Mouse (Mus musculus) embryonic facial prominence, embryonic 10.5 days (tissue): ENCODE results near the gene Tmem183a. TPM values are rescaled to one million over a fixed set of nuclear protein-coding genes. Genes with fewer than 3 reads are reported as not detected.
A peak's percentile ranks its signal among the peaks of the same experiment; 100 is the strongest.

Source experiments
- DNase-seq: peaks from one replicate; pipeline ENCODE4 v3.0.0-alpha.2; 2017; ENCODE audit warnings: low spot score
- H3K27ac ChIP-seq: fragments of 300-500 bp; sonication (generic); replicated peaks from 2 replicates; pipeline ENCODE4 v1.5.1; 2016; ENCODE audit warnings: mild to moderate bottlenecking
- H3K27me3 ChIP-seq: fragments of 300-500 bp; sonication (generic); replicated peaks from 2 replicates; pipeline ENCODE4 v1.6.1; 2016; ENCODE audit warnings: low read depth, mild to moderate bottlenecking; ENCODE audit not compliant: poor library complexity, severe bottlenecking
- H3K36me3 ChIP-seq: fragments of 300-500 bp; sonication (generic); replicated peaks from 2 replicates; pipeline ENCODE4 v1.6.1; 2016; ENCODE audit warnings: mild to moderate bottlenecking, moderate library complexity
- H3K4me1 ChIP-seq: fragments of 300-500 bp; sonication (generic); 2 replicates; pipeline ENCODE4 v1.6.1; 2016
- H3K4me3 ChIP-seq: fragments of 300-500 bp; sonication (generic); 2 replicates; pipeline ENCODE4 v1.5.1; 2016; ENCODE audit warnings: mild to moderate bottlenecking, moderate library complexity
- H3K9me3 ChIP-seq: fragments of 300-500 bp; sonication (generic); 2 replicates; pipeline ENCODE4 v1.6.1; 2016; ENCODE audit warnings: mild to moderate bottlenecking
- WGBS: fragments of 180-500 bp; shearing (Covaris S2); methylation state at CpG from one replicate; pipeline ENCODE4 v1.1.7; 2016; 5-methylcytosine and 5-hydroxymethylcytosine counted together
- polyA plus RNA-seq: library from polyadenylated mRNA; unstranded; fragments of >200 nt; fragmentation: Nextera tagmentation; extraction: Ambion mirVana; gene quantifications from 2 replicates; pipeline ENCODE4 v1.2.1, GENCODE M21; 2016

Tmem183a gene
- polyA plus RNA-seq, 1 experiment from 2014 or later: 126 TPM

DNA sequence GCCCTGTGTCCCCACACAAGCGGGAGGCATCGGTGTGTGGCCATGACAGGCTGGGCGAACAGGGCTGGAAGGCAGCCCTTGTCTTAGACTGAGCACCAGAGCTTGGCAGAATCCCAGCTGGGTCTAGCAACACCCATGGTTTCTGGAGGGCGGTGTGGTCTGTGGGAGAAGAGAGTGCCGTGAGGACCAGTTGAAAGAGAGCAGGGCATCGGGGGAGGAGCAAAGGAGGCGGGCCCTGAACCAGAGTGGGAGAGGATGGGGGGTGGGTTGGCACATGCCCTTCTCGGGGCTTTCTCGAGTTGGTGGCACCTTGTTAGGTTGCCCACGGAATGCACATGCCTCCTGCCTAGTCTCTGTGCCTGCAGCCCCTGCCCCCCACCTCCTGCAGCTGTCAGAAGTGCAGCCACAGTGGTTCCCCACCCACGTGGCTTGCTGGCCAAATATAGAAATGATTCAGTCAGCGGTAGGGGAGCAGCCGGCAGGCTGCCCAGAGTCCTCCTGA, 29.0 kb downstream of the Tmem183a start, which contains the start of gene Ppfia4:
Gene Ppfia4 (minus strand): TSS at position 159 of the 502 bp plus-strand sequence.
- Histone ChIP-seq H3K9me3 (no peaks in the 10 kb centered on the region), H3K36me3 (no peaks in the 10 kb centered on the region), H3K27me3 (peaks cover 3% of the 10 kb centered on the region; the same call in 1 of the 2 replicates), H3K4me3 (no peak within 1 kb of the TSS), H3K4me1 (peaks cover 28% of the 10 kb centered on the region), H3K27ac (no peak within 1 kb of the TSS)
- WGBS: 66% methylated on average over 13 of the region's 13 CpGs
- DNase-seq: no peak

GRCm38 (mm10) chr1:134331879-134332635, 29.7 kb downstream of the Tmem183a start:
- no peaks in the 10 kb centered on the region for H3K9me3 ChIP-seq
- H3K27ac ChIP-seq: no peak overlapping the region
- H3K4me1 ChIP-seq: peaks cover 26% of the 10 kb centered on the region
- peak; percentile 82 for DNase-seq
- H3K27me3 ChIP-seq: peaks cover 3% of the 10 kb centered on the region; the same call in 1 of the 2 replicates
- 60% methylated on average over 20 of the region's 20 CpGs for WGBS
- H3K4me3 ChIP-seq: no peak overlapping the region
- 0 out of 2 replicates have a peak, but pooled peaks cover under 1% of the 10 kb centered on the region for H3K36me3 ChIP-seq

- peaks cover 3% of the 10 kb centered on the region; the same call in 1 of the 2 replicates for H3K27me3 ChIP-seq
- H3K36me3 ChIP-seq: 0 out of 2 replicates have a peak, but pooled peaks cover 3% of the 10 kb centered on the region
- DNase-seq: no peak
- WGBS: 93% methylated on average over 12 of the region's 12 CpGs
- 0 out of 2 replicates have a peak, but pooled peaks cover 2% of the 10 kb centered on the region for H3K4me1 ChIP-seq
- H3K27ac ChIP-seq: no peak overlapping the region
- no peak overlapping the region for H3K4me3 ChIP-seq
- no peaks in the 10 kb centered on the region for H3K9me3 ChIP-seq
Measured at GRCm38 (mm10) chr1:134326841-134327346, 34.9 kb downstream of the Tmem183a start.

GRCm38 (mm10) chr1:134322591-134322990, 39.2 kb downstream of the Tmem183a start:
- Histone ChIP-seq H3K9me3 (no peaks in the 10 kb centered on the region), H3K27ac (no peak overlapping the region), H3K4me3 (no peak overlapping the region), H3K4me1 (peaks cover 19% of the 10 kb centered on the region), H3K27me3 (no peaks in the 10 kb centered on the region), H3K36me3 (0 out of 2 replicates have a peak, but pooled peaks cover 3% of the 10 kb centered on the region)
- no peak for DNase-seq
- WGBS: 81% methylated on average over 6 of the region's 6 CpGs

- Histone ChIP-seq H3K9me3 (no peaks in the 10 kb centered on the region), H3K4me3 (no peak overlapping the region), H3K27me3 (no peaks in the 10 kb centered on the region), H3K27ac (peak overlapping the region; percentile 15; the same call in 1 of the 2 replicates), H3K36me3 (0 out of 2 replicates have a peak, but pooled peaks cover 4% of the 10 kb centered on the region), H3K4me1 (peaks cover 20% of the 10 kb centered on the region)
- peak; percentile 42 for DNase-seq
- WGBS: 56% methylated on average over 14 of the region's 14 CpGs
Measured at GRCm38 (mm10) chr1:134320691-134321301, 41.0 kb downstream of the Tmem183a start.

GRCm38 (mm10) chr1:134318261-134318660, 43.5 kb downstream of the Tmem183a start:
- Histone ChIP-seq H3K4me3 (no peak overlapping the region), H3K9me3 (no peaks in the 10 kb centered on the region), H3K4me1 (peaks cover 20% of the 10 kb centered on the region), H3K27ac (no peak overlapping the region), H3K36me3 (0 out of 2 replicates have a peak, but pooled peaks cover 4% of the 10 kb centered on the region), H3K27me3 (no peaks in the 10 kb centered on the region; the same call in 1 of the 2 replicates)
- 87% methylated on average over 5 of the region's 5 CpGs for WGBS
- DNase-seq: no peak

DNA sequence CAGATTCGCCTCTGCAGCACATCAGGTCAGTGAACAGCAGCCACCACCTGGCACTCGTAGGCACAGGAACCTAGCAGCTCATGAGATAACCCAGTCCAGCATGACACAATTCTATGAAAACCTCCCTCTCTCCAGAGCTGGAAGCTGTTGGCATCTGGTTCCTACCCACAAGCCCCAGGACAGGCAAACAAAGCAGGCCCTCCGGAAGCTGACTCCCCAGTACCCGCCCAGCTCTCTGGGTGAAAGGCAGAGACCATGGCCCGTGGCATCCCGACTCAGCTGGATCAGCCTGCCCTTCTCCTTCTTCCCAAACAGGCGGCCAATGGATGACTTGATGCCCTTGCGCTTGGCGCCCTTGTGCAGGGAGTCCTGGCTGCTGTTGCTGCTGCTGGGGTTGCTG, 45.4 kb downstream of the Tmem183a start:
- H3K4me3 ChIP-seq: no peak overlapping the region
- H3K36me3 ChIP-seq: 0 out of 2 replicates have a peak, but pooled peaks cover 4% of the 10 kb centered on the region
- no peaks in the 10 kb centered on the region; the same call in 1 of the 2 replicates for H3K27me3 ChIP-seq
- H3K9me3 ChIP-seq: no peaks in the 10 kb centered on the region
- no peak overlapping the region for H3K27ac ChIP-seq
- H3K4me1 ChIP-seq: peaks cover 19% of the 10 kb centered on the region
- WGBS: 89% methylated on average over 9 of the region's 9 CpGs
- no peak for DNase-seq

DNA sequence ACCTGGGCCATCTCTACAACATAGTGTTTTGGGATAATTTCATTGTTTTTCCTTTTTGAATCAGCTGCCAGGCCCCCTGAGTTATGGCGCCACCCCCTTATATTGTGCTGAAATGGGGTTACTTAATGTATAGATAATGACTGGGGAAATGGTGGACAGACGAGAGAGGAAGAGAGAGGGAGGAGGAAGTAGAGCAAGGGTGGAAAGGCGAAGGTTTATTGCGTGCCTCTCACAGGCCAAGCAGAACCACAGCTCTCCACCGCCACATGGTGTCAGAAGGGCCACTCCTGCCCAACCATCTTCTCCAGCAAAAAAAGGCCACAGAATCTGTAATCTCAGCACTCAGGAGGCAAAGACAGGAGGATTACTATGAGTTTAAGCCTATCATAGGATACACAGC, 46.6 kb downstream of the Tmem183a start:
- H3K27ac ChIP-seq: no peak overlapping the region
- DNase-seq: no peak
- H3K9me3 ChIP-seq: no peaks in the 10 kb centered on the region
- H3K4me3 ChIP-seq: no peak overlapping the region
- H3K4me1 ChIP-seq: peaks cover 7% of the 10 kb centered on the region; the same call in 1 of the 2 replicates
- WGBS: 89% methylated on average over 5 of the region's 5 CpGs
- H3K27me3 ChIP-seq: no peaks in the 10 kb centered on the region; the same call in 1 of the 2 replicates
- H3K36me3 ChIP-seq: 0 out of 2 replicates have a peak, but pooled peaks cover 4% of the 10 kb centered on the region

GRCm38 (mm10) chr1:134311760-134312159, 50.0 kb downstream of the Tmem183a start:
- whole genome bisulfite sequencing: 92% methylated on average over 7 of the region's 7 CpGs
- no peaks in the 10 kb centered on the region for H3K36me3 ChIP-seq
- no peak for DNase-seq
- H3K27ac ChIP-seq: no peak overlapping the region
- H3K9me3 ChIP-seq: no peaks in the 10 kb centered on the region
- H3K4me1 ChIP-seq: peaks cover 6% of the 10 kb centered on the region
- H3K4me3 ChIP-seq: no peak overlapping the region
- H3K27me3 ChIP-seq: no peaks in the 10 kb centered on the region; the same call in 1 of the 2 replicates

GRCm38 (mm10) chr1:134310729-134311128, 51.0 kb downstream of the Tmem183a start:
- WGBS: 93% methylated on average over 3 of the region's 3 CpGs

GRCm38 (mm10) chr1:134310291-134310690, 51.5 kb downstream of the Tmem183a start:
- Histone ChIP-seq H3K27ac (no peak overlapping the region), H3K27me3 (peaks cover 6% of the 10 kb centered on the region), H3K4me1 (peaks cover 6% of the 10 kb centered on the region), H3K36me3 (no peaks in the 10 kb centered on the region), H3K4me3 (no peak overlapping the region), H3K9me3 (no peaks in the 10 kb centered on the region)
- 88% methylated on average over 2 of the region's 2 CpGs for WGBS
- DNase-seq: no peak

More at GRCm38 (mm10) chr1:134310729-134311128, 51.0 kb downstream of the Tmem183a start:
- Histone ChIP-seq H3K27me3 (peaks cover 2% of the 10 kb centered on the region; the same call in 1 of the 2 replicates), H3K27ac (no peak overlapping the region), H3K4me1 (peaks cover 6% of the 10 kb centered on the region), H3K9me3 (no peaks in the 10 kb centered on the region), H3K36me3 (no peaks in the 10 kb centered on the region), H3K4me3 (no peak overlapping the region)
- no peak for DNase-seq

DNA sequence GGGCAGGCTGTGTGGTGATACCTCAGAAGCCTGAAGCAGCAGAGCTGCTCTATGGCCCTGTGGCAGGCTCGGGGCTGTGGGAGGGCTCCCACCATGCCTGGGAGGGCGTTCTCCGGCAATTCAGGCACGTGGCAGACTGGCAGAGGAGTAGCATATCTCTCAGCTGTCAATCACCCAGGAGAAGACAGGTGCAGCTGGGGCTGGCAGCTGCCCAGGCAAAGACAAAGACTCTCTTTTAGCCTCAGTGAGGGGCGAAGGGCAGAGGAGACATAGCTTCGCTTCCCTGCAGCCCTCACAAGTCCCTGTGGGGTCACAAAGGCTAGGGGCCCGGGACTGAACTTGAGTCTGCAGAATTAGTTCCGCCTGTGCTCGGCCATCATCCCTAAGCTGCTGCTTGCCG, 54.4 kb downstream of the Tmem183a start:
- 55% methylated on average over 10 of the region's 10 CpGs for WGBS
- peak; percentile 39 for DNase-seq

More for the DNA sequence above, 54.4 kb downstream of the Tmem183a start:
- peaks cover 11% of the 10 kb centered on the region; the same call in 1 of the 2 replicates for H3K27me3 ChIP-seq
- peaks cover 7% of the 10 kb centered on the region; the same call in 1 of the 2 replicates for H3K9me3 ChIP-seq
- H3K36me3 ChIP-seq: peaks cover 10% of the 10 kb centered on the region
- H3K4me3 ChIP-seq: no peak overlapping the region
- H3K4me1 ChIP-seq: peaks cover 21% of the 10 kb centered on the region
- H3K27ac ChIP-seq: no peak overlapping the region
